Mouse (Mus musculus): ENCODE results near the gene Upk3b. TPM values are rescaled to one million over a fixed set of nuclear protein-coding genes. Genes with fewer than 3 reads are reported as not detected.
A peak's percentile ranks its signal among the peaks of the same experiment; 100 is the strongest.

Upk3b gene
- total RNA-seq (2014; fragmentation: Nextera tagmentation) (not detected in 2 replicates), total RNA-seq (2017) (0.04 TPM in 1 of 2 replicates, not detected in the other)

DNA sequence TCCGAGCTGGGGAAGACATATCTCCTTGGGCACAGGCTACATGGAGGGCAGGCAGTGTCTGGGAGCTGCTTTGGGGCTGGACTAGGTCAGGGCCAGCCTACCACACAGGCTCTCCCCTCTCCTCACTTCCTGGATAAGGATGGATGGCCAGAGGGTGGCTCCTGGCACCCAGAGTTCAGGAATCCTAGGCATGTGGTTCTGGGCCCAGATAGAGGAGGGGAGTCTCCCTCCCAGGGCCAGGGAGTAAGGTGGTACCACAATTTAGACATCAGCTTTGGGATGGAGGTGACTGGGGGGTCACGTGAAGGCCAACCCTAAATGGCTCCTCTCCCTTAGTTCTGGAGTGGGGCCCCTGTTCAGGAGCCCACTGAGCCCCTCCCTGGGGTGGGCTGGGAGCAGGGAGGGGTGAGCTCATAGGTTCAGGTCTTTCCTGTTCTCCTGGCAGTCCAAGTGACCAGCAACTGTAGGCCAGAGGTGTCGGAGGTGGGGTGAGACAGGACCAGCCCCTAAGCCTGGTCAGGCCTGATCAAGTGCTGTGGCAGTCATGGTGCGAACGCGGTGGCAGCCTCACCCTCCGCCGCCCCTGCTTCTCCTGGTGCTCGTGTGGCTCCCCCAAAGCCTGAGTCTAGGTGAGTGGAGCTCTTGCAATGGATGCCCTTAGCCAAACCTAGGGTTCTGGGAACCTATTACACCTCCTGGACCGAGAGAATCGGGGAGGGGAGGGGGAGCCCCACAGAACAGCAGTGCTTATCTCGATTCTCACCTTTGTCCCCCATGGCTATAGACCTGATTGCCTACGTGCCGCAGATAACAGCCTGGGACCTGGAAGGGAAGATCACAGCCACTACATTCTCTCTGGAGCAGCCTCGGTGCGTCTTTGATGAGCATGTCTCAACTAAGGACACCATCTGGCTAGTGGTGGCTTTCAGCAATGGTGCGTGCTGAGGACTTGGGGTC is at the start of gene Upk3b:
TSS of gene Upk3b (plus strand) at position 239 of the 957 bp plus-strand sequence.
- ATAC-seq (replicated peaks; ENCODE audit: poor library complexity, severe bottlenecking): no peak

DNA sequence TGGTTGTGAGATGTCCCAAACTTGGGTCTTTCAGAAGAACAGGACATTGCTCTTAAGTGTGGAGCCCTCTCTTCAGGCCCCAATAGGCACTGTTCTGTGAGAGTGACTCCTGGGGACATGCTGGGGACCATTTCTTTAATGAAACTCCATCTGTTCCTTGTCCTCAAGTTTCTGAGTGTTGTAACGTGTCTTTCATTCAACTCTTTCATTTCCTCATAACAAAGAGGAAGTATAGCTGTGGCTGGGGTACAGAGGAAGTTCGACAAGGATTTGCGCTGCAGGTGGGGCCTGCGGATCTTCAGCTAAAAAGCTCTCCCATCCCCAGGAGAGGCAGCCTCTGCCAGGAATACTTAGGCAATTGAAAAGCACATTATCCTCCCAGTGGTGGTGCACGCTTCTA is 47.7 kb upstream of the Upk3b start:
- ATAC-seq (replicated peaks; ENCODE audit: poor library complexity, severe bottlenecking): peak; percentile 85

DNA sequence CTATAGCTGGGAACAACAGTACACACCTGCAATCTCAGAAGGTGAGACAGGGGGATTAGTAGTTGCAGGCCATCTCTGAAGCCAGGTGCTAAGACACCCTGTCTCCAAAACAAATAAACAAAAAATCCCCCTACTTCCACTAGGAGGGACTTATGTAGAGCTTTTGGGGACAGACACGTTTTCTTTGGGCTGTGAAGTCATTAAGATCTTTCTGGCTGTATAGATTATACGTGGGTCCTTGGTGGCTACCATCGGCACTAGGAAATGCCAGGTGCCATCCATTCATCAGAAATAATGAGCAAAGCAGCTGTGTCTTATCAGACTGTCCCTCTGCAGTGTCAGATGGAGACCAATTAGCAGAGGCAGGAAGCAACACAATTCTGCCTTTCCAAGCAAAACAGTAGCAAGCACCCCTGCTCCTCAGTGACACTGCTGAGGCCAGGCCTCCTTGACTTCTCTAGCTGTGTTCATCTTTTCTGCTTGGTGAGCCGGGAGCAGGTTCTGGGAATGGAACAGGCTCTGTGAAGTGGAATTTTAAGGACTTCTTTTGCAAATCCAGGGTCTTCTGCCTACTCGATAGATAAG is 44.8 kb upstream of the Upk3b start:
- ATAC-seq (replicated peaks; ENCODE audit: poor library complexity, severe bottlenecking): no peak

DNA sequence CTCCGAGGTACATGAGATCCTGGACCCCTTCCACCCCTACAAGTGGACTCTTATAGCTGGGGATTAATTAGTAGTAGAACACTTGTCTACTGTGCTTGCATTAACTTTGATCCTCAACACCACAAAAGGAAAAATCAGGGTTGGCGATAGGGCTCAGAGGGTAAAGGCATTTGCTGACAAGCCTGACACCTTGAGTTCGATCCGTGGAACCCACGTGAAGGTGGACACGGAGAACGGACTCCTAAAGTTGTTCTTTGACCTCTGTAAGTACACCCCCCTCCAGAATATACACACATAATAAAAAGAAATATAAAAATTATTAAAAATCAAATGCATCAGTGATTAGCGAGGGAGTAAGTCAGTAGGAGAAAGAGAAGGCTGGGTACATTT is 44.0 kb upstream of the Upk3b start:
- ATAC-seq (replicated peaks; ENCODE audit: poor library complexity, severe bottlenecking): no peak

DNA sequence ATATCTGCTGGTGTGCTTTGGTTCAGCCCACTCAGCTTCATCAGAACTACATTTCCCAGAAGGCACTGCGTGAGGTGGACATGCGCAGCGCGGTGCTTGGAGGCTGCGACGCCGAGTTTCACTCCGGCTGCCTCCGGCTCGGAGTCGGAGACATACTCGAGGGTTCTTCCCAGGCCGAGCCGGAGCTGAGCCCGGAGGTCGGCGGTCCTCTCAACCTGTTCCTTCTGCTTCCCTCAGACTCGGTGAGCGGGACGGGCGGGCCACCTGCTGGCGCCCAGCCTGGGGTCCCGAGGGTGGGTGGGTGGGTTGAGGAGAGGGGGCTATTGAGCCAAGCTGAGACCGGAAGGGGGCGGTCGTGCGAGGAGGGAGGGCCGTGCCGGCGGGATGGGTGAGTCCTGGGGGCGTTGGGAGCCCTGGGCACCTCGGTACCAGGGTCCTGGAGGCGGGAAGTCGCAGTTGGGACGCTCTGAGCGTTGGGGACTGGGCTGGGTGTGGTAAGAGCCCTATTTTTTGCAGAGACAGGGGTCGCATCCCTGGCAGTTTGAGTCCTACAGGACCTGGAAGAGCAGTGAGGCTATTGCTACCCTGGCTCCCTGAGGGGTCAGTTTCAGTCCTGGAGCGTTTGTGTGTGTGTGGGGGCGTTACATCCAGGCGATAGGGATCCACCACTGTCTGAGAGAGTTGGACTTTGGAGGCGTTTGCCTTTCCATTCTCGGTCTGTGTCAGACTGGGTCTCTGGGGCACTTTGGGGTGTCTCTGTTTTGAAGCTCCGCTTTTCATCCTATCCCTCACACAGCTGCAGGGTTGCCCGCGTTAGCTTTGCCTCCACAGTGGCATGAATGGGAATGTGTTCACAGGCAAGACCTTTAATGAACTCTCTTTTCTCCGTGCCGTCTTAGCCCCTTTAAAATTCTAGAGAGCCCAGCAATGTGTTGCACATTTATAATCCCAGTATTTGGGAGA is 43.3 kb upstream of the Upk3b start, which contains the start of gene Dtx2:
TSS of gene Dtx2 (plus strand) at position 76 of the 963 bp plus-strand sequence.
- peak; percentile 91 for ATAC-seq (replicated peaks; ENCODE audit: poor library complexity, severe bottlenecking)

DNA sequence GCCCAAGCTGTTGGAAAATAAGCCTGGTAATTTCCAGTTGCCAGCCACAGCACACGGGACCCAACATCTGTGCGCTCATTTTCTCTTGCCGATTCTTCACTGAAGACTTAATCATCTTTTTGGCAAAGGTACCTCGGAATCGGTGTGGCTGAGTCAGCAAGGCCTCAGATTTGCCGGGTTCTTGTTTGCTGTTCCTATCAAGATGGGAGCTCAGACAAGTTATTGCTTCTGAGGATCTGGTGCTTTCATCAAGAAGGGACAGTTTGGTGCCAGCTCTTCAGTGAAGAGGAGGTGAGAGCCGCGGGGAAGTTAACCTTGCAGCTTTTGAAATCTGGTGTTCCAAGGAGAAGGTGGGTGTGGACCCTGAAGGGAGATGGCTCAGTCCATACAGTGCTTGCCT is 42.1 kb upstream of the Upk3b start:
- ATAC-seq (replicated peaks; ENCODE audit: poor library complexity, severe bottlenecking): no peak

DNA sequence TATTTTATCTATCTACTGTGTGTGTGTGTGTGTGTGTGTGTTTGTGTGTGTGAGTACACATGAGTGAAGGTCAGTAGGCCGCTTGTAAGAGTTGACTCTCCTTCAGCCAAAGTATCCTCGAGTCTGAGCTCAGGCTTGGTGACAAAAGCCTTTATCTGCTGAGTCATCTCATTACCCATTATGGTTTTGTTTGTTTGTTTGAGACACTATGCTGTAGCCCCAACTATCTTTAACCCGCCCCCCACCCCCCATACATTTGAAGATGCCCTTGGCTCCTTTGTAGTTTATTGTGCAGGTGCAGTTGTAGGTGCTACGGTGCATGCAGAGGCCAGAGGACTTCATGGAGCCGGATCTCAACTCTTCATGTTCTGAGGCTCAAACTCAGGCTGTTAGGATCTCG is 37.1 kb upstream of the Upk3b start:
- no peak for ATAC-seq (replicated peaks; ENCODE audit: poor library complexity, severe bottlenecking)

DNA sequence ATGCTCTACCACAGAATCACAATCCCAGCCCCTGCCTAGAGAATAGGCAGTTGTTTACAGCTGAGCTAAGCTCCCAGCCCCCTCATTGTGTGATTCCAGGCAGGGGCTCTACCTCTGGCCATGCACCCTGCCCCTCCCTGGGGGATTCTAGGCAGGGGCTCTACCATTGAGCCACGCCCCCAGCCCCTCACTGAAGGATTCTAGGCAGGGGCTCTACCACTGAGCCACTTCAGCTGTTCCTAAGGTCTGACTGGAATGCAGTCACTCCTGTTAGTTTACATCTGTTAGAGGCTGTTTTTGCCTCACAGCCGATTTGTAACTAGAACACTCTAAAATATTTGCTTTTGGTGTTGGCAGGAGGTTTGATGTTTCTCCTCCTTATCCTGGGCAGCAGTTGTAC is 36.0 kb upstream of the Upk3b start:
- no peak for ATAC-seq (replicated peaks; ENCODE audit: poor library complexity, severe bottlenecking)

DNA sequence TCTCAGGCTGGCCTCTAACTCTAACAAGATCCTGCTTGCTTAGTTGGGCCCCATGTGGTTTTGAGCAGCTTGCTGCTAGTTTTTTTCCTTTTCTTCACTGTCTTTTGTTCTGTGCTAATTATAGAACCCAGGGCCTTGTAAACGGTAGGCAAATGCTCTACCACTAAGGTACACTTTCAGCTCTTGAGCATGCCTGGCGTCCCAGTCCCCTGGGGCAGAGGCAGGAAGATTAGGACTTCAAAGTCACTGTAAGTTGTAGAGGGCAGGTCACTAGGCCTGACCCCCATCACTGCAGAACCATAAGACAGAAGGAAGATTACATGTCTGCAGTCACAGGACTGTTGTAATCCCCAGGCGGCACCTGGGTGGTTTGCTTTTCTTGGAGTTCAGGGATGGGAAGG is 35.5 kb upstream of the Upk3b start:
- no peak for ATAC-seq (replicated peaks; ENCODE audit: poor library complexity, severe bottlenecking)

DNA sequence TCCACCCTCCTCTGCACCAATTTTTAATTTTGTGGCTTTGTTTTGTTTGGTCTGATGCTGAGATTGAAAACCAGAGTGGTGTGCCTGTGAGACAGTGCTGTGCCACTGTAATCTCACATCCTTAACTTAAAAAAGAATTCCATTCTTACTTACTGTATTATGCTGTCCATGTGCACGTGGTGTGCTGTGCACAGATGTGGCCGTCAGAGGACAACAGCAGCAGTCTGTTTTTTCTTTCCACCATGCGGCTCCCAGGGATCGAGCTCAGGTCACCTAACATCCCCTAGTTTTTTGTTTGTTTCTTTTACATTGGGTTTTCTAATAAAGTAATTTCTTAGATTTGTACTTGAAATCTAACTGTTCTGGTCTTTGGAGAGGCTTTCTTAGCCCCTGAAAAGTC is 33.8 kb upstream of the Upk3b start:
- no peak for ATAC-seq (replicated peaks; ENCODE audit: poor library complexity, severe bottlenecking)

DNA sequence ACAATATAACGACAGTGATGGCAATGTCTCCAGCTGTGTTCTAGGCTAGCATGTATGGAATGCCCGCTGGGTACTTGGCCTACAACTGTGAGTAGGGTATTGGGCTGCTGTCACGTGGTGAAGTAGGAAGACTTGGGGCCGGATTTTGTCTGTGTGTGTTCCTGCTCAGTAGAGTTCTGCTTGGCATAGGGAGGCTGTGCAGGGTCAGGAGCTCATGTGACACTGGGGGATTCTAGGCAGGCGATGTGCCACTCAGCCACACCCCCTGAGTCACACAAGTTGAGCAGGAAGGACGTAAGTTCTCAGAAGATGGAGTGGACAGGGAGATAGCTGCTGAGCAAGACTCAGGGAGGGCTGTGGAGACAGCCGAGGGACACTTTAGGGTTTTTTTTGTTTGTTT is 30.6 kb upstream of the Upk3b start:
- ATAC-seq (replicated peaks; ENCODE audit: poor library complexity, severe bottlenecking): no peak

DNA sequence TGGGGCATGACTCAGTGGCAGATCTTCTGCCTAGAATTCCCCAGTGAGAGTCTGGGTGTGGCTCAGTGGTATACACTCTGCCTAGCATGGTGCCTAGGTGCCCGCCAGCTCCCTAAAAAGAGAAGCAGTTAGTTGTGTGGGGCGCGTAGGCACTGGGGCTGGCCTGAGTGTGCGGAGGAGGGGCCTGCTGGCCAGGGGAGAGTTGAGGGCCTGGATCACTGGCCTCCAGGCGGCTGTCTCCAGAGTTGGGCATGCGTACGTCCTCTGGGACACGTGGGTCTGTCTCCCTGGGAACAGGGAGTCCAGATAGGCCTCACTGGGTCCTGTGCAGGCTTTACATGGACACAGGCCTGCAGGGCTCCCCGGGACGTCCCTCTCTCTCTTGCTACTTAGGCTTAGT is 23.4 kb upstream of the Upk3b start:
- ATAC-seq (replicated peaks; ENCODE audit: poor library complexity, severe bottlenecking): no peak

DNA sequence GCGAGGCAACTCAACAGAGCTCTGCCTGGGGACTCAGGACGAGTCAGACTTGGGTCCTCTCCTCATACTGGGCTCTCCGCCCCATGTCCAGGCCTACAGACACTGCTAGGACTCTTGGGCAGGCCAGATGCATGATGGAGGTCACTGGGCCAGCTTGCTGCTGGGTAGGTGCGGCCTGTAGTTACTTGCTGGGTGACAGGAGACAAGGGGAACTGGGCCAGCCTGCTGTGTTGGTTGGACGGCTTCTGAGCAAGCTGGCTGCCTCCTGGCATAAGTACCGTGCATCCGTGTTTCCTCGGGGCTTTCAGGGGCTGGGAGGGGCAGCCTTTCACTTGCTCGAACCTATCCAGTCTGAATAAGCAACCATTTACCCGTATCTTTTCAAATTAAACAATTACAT is 22.7 kb upstream of the Upk3b start:
- ATAC-seq (replicated peaks; ENCODE audit: poor library complexity, severe bottlenecking): no peak

DNA sequence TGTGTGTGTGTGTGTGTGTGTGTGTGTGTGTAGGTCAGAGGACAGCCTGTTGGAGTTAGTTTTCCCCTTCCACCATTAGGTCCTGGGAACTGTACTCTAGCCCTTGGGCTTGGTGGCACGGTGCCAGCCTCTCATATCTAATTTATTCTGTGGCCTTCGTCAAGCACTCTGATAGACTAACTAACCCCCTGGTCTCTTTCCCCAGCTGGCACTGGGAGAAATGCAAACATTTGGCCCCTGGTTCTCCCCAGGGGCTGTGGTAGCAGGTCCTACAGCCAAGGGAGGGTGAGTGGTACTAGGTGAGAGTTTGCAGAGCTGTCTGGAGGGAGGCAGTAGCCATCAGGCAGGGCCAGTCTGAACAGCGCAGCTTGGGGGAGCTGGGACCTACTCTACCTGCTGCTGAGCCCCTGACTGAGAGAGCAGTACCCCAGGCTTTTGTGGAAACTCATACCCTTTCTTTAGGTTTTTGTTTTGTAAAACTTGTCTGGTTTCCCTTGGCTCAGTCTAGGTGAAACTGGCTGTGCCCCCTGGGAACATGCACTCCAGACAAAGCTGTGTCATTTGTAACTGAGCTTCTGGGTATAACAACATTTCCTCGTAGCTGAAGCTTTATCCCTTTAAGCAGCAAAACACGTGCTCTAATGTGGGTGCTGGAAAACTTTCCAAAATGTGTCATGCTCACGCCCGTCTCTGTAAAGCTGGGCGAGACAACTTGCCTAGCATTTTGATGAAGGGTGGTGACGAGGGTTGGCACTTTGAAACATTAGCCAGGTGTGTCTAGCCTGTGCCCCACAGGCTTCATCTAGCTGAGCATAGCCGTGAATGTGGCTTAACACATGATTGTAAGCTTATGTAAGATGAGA is 22.1 kb upstream of the Upk3b start:
- no peak for ATAC-seq (replicated peaks; ENCODE audit: poor library complexity, severe bottlenecking)

DNA sequence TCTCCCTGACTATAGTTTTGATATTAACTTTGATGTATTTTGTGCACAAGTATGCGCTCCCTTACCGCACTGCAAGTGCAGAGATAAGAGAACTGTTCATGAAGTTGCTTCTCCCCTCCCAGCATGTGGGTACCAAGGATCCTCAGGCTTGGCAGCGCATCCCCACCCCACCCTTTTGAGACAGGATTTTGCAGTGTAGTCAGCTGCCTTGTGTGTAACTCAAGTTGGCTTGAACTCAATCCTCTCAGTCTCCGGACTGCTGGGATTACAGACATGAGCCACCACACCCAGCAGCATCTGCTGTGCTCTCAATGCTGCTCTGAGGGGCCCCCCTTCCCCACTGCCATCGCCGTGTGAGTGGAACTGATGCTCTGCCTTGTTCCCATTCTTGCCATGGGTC is 21.0 kb upstream of the Upk3b start:
- ATAC-seq (replicated peaks; ENCODE audit: poor library complexity, severe bottlenecking): no peak

DNA sequence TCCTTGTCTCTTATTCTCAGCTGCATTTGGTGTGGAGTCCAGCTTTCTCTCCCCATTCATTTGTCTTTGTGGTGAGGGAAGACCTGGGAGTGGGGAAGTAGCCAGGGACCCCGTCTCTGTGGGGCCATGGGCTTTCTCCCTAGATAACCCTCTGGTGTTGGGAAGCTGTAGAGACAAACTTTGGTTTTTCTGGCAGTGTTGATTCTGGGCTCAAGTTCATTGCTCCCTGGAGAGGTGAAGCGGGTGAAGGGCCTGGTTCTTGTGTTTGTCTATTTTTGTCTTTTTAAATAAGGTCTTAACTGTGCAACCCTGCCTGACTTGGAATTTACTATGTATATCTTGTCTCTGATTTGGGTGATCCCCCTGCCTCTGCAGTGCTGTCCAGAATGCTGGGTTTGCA is 19.6 kb upstream of the Upk3b start:
- no peak for ATAC-seq (replicated peaks; ENCODE audit: poor library complexity, severe bottlenecking)

DNA sequence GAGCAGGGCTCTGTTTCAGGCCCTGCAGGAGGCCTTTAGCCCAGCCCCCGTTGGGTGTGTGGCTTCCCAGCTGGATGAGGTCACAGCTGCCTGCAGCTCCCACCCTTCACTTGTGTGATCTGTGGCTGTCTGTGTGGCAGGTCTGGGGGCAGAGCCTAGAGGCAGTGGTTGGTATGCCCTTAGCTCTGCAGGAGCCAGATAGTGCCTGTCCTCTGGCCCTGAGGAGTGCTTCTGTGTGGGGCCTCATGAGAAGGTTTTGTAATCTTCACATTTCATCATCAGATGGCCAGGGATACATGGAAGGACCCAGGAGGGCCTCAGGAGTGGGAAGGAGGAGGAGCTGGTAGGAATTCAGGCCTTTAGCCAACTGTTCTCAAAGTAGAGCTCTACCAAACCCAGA is 18.4 kb upstream of the Upk3b start:
- no peak for ATAC-seq (replicated peaks; ENCODE audit: poor library complexity, severe bottlenecking)

DNA sequence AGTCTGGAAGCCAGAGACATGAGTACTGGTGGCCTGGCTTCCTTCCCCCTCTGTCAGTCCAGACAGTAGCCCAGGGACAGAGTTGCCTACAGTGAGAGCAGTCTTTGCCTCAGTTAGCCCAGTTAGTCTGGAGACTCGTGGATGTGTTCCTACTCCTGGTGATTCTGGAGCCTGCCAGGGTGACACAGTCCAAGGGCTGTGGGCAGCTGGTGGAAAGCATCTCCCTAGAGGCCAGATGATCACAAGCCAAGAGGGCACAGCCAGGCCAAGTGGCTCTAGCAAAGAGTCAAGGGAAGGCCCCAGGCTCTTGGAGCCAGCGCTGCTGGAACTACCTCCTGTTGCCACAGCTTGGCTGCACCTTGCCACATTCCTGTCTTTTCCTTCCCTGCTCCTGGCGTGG is 12.6 kb upstream of the Upk3b start:
- no peak for ATAC-seq (replicated peaks; ENCODE audit: poor library complexity, severe bottlenecking)

DNA sequence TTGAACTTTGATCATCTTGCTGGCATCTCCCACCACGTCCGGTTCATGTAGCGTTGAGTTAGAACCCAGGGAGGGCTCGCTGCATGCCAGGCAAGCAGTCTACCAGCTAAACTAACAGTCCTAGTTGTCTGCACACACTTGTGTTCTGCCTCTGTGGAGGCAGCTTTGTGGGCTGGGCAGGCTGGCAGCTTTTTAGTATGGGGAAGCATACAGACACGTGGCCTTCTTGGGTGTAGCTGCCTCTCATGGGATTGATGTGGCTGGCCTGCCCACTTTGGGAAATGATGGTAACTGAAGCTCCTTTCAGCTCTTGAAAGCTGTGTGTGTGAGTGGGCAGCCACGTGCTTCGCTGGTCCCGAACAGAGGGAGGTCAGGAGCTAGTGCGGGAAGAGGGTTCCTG is 11.4 kb upstream of the Upk3b start:
- no peak for ATAC-seq (replicated peaks; ENCODE audit: poor library complexity, severe bottlenecking)
